Comparison of ENCODE assay signal across 8 mouse cellular contexts in the genomic region with DNA sequence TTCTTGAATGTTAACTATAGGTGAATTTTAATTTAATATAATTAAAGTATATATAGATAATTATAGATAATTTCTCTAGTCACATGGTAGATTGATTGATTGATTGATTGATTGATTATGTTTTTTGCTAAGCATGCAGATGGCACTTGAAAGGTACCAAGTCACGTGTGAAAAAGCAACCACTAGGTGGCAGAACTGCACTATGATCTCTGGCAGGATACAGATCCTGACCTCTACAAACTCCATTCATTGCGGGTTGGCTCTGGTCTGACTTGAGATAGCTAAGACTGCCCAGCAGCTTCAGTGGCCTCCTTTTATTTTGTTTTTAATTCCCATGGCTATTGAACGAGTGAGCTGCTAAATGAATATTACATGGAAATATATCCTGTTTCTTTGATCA.
DNase-seq lines count a peak whose midpoint lies in the region; ATAC-seq and TF ChIP-seq lines count a peak whose summit lies in the region.

No protein-coding gene starts in this region.

- no peak overlapping the region for H3K27ac ChIP-seq in gastrocnemius, adult 2 months

- no peak overlapping the region for H3K4me3 ChIP-seq in gastrocnemius, adult 2 months

- intact Hi-C loops in gastrocnemius, adult 2 months (cut with DNase I), result no loop called here
- intact Hi-C loops in heart, postnatal 14 days (cut with DNase I), result no loop called here

- peak; percentile 9; the same call in 1 of the 2 replicates for TF ChIP-seq CTCF in gastrocnemius, adult 2 months (IDR thresholded peaks at IDR 0.05)

- DNase-seq in gastrocnemius, adult 2 months, result no peak
- no peak for DNase-seq in gastrocnemius, postnatal 10 days
- DNase-seq in A20 (ENCODE audit: low read depth, low spot score) (peak; percentile 66), adipocyte (ENCODE audit: low spot score) (peak; percentile 14)
- peak; percentile 53 for DNase-seq in hindlimb bud, embryonic 11.5 days (ENCODE audit: extremely low spot score, low read depth, low spot score)
- DNase-seq in retina, postnatal 1 day, result peak; percentile 53
- DNase-seq in heart, postnatal 14 days, result no peak

- no peak for ATAC-seq in monocyte, adult 5-6 weeks (replicated peaks; ENCODE audit: insufficient number of reproducible peaks, low FRiP score, low TSS enrichment, poor library complexity, severe bottlenecking)

Comparison
In these comparisons a context has a peak if more than half of its experiments do, and no peak if none do; other contexts are left out.
1. DNase-seq: peak in A20 (single experiment), adipocyte (single experiment), hindlimb bud, embryonic 11.5 days (single experiment) and retina, postnatal 1 day (single experiment); none in gastrocnemius, adult 2 months (single experiment), gastrocnemius, postnatal 10 days (single experiment) and heart, postnatal 14 days (0 of 2).